Mouse (Mus musculus) cerebellum, adult 18-20 months (tissue): ENCODE measurements around the gene Gm17304.

Experiments
- DNase-seq, 2 experiments: peaks; one replicate each; pipeline ENCODE4 v3.0.0; 2021

Gene Gm17304

DNA sequence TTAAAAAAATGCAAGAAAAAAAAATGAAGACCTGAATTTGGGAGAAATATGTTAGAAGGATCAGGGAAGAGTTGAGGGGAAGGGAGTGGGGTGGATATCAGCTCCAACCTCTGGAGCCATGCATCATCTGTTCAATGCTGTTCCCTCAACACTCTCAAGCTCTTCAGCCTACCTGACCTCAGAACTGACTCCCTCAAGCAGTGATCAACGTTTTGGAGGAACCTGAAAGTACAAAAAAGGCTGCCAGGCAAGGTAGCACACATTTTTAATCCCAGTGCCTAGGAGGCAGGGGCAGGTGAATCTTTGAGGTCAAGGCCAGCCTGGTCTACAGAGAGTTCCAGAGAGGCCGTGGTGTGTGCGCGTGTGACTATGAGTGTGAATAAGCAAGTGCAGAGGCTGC, at the start of gene Gm17304:
Gene Gm17304, plus strand, starts transcription at position 301 of the 400 bp plus-strand sequence.
- DNase-seq = no peak

DNA sequence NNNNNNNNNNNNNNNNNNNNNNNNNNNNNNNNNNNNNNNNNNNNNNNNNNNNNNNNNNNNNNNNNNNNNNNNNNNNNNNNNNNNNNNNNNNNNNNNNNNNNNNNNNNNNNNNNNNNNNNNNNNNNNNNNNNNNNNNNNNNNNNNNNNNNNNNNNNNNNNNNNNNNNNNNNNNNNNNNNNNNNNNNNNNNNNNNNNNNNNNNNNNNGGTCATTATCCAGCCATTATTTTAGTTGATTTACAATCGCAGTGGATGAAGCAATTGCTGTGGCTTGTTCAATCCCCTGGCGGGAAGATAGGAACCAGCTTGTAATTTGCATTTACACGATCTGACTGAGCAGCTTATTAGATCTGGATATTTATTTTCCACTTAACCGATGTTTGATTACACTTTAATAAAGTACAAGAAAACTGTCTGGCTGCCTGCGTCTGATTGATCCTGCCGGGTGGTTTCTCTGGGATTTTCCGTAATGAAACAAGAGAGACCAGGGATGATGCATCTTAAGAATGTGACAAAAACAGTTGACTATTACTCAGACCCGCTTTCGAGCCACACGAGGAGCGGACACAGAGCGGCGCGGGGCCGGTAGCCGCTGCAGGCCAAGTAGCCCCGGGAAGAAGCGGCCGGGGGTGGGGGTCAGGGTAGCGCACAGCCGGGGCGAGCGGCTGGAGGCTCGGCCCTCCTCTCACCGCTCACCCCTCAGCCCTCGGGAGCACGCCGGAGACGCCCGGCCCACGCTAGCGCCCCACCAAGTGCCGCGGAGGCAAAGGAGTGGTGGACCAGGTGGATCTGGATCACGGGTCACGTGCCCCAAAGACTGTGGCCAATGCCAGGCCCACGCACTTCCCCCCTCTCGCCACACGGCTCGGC, 48.0 kb upstream of the Gm17304 start:
- DNase-seq = peak; percentile 80 to 82

DNA sequence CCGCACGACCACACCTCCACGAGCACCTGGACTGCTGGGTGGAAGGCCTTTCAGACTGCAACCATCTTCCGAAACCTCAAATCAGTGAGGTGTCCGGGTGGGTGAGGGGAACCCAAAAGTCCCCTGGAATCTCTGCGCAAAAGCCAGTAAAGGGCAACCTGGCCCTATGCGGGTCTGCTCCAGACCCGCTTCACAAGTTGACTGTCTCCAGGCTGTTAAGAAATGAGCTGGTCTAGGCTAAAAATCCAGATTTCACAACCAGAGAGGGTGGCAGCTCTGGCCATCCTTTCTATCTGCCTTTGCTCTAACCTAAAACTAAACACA, 47.4 kb upstream of the Gm17304 start:
- no peak for DNase-seq

GRCm38 (mm10) chr5:106566025-106566424, 42.9 kb upstream of the Gm17304 start:
- DNase-seq = no peak

DNA sequence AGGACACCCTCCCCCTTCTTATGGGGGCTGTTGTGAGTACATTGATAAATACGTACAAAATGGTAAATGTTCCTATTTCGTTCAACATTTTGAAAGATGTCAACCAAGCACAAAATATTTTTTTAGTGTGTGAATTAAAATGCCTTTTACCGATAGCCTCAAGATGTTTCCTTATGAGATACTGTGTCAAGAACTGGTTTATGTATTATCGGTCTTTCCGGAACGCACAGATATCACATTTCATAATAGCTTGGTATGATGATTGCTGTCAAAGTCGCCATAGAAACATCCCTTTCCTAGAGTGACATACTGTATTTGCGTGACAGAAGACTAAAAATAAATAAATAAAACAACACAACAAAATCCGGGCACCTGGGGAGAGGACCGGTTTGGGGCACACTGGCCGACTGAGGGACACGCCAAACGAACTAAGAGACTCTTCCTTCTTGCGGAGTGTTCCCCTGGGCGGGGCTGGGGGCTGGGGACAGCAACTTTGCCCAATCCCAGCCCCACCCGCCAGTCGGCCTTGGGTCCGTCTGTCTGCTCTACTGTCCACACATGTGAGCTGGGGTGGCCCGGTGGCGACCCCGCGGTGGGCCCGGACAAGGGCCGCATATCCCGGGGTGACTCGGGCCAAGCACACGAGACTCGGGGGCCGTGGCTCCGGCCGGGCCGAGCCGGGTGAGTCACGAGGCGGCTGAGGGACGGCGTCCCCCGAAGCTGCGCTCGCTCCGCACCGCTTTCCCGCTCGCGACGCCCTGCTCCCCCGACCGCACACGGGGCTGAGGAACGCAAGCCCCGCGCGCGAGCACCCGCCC, 34.9 kb upstream of the Gm17304 start:
- peak in 1 of 2 experiments; percentile 53 for DNase-seq

- peak; percentile 88 to 98 for DNase-seq
Measured at GRCm38 (mm10) chr5:106574560-106574946, 34.3 kb upstream of the Gm17304 start.

DNA sequence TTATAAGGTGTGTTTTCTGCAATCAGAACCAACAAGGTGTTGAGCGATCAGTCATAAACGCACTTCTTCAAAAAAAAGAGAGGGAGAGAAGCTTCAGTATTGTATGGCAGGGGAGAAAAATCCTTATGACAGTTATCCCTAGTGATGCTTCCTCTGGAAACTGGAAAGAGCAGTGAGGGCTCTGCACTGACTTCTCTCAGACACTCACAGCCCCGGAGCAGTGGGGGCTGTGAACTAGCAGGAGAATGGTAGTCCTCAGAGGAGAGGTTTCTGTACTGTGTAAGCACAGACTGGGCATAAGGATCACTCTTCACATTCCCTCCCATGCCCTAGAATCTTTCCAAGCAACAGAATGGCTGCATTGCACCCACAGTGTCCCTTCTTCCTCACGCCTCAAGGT, 33.8 kb upstream of the Gm17304 start:
- DNase-seq = peak in 1 of 2 experiments; percentile 16

GRCm38 (mm10) chr5:106577237-106577888, 31.5 kb upstream of the Gm17304 start:
- no peak for DNase-seq

GRCm38 (mm10) chr5:106580943-106581342, 28.0 kb upstream of the Gm17304 start:
- no peak for DNase-seq

DNA sequence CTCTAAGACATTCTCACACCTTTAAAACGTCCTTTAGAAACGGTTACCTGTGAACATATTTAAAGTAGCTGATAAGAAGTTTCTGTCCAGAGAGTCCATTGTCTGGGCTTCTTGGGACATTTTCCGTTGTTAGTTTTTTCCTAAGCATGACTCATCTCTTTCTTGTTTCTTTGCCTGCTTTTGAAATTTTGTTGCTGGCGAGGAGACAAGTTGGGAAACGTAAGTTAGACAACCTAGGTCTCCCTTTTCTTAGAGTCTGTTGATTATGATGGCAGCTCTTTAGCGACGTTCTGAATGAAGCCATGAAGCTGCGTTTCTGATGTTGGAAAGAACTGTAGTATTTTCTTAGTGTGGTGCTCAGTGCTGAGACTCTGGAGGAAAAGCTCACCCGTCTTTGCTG, 19.9 kb upstream of the Gm17304 start:
- no peak for DNase-seq

DNA sequence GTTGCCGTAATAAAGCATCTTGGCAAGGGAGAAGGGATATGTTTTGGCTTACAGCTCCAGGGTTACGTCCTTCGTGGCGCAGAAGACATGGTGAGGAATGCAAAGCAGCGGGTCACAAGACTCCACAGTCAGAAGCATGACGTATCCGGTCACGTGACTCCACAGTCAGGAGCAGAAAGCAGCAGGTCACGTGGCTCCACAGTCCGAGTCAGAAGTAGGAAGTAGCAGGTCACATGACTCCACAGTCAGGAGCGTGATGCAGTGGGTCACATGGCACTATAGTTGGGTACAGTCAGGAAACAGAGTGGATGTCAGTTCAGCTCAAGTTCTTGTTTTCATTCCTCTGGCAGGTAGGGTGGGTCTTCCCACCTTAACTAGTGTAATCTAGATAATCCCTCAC, 19.2 kb upstream of the Gm17304 start:
- DNase-seq = no peak

- no peak for DNase-seq
Measured at GRCm38 (mm10) chr5:106590686-106591085, 18.2 kb upstream of the Gm17304 start.

DNA sequence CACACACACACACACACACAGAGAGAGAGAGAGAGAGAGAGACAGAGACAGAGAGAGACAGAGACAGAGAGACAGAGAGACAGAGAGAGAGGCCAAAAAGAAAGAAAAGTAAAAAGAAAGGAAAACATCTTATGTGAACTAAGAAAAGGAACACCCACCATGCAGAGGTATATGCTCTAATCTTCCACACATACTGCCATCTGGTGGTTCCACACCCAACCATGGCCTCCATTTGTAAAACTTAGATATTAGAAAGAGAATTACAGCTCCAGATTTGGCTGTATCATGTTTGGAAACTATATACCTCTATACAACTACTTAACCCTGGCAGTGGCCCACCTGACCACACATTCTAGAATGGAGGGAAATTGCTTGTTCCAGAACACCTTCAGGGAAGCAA, 14.5 kb upstream of the Gm17304 start:
- DNase-seq = no peak

DNA sequence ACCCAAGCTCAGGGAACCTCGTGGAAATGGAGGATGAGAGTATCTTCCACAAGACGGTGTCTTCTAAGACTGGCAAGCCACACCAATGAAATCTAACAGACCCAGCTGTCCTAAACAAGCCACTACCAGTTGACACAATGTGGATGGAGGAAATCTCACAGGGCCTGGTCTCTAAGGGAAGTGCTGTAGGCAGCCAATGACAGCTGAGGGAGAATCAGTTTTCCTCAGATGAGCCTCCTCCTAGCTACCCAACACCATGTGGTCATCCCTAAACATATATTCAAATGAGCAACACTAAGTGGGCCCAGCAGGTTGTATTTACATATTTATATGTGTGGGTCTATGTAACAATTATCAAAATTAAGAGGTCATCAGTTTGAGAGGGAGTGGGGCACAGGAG, 11.4 kb upstream of the Gm17304 start:
- no peak for DNase-seq

- no peak for DNase-seq
Measured at GRCm38 (mm10) chr5:106599482-106599881, 9.4 kb upstream of the Gm17304 start.

GRCm38 (mm10) chr5:106604381-106604780, 4.5 kb upstream of the Gm17304 start:
- no peak for DNase-seq

GRCm38 (mm10) chr5:106605096-106605495, 3.8 kb upstream of the Gm17304 start:
- DNase-seq = peak; percentile 40 to 43

DNA sequence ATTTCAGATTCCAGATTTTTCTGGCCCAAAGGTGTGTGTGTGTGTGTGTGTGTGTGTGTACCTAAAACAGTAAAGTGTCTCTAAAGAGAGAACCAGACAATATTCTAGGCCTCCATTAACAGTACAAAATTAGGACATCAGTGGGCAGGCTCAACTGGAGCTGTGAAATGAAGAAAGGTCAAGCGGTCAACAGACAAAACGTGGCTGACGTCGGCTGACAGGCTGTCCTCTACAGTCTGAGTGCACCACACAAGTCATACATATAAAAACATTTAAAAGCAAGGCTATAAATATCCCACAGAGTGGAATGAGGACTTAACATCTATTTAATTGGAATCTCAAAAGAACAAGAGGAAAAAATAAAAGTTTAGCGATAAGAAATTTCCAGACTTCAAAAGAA, 1.8 kb upstream of the Gm17304 start:
- no peak for DNase-seq

DNA sequence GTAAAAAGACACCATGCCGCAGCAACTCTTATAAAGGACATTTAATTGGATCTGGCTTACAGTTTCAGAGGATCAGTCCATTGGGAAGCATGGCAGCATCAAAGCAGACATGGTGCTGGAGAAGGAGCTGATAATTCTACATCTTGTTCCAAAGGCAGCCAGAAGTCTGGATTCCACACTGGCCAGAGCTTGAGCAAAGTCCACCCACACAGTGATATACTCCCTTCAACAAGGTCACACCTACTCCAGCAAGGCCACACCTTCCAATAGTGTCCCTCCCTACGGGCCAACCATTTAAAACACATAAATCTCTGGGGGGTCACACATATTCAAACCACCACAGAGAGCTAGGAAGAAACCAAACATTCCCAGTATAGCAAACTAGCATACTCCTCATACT, 3.3 kb downstream of the Gm17304 start:
- no peak for DNase-seq

DNA sequence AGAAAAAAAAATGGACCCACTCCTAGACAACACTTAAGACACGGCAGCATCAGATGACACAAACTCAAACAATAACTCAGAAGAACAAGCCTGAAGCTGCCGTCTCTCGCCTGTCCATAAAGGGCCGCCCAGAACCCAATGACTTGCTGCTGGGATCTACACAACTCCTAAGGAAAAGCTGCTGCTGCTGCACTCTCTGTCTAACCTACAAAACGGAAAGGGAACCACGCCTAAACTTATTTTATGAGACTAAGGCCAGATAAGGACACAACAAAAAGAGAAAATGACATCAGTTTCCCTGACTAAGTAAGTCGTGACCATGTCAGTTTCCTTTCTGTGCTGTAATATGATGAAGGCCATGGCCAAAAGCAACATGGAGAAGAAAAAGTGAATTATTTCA, 5.7 kb downstream of the Gm17304 start:
- DNase-seq = no peak

- DNase-seq = no peak
Measured at GRCm38 (mm10) chr5:106615006-106615405, 6.1 kb downstream of the Gm17304 start.

GRCm38 (mm10) chr5:106620446-106620845, 11.5 kb downstream of the Gm17304 start:
- no peak for DNase-seq

GRCm38 (mm10) chr5:106622193-106622592, 13.3 kb downstream of the Gm17304 start:
- no peak for DNase-seq

GRCm38 (mm10) chr5:106623337-106623736, 14.4 kb downstream of the Gm17304 start:
- DNase-seq = peak in 1 of 2 experiments; percentile 34
